Mouse (Mus musculus): ENCODE results near the gene Ccz1.
"Not testable (repeated sequence)": the region's sequence is repeated elsewhere in the genome, so short reads cannot be mapped to it uniquely, and the experiment has no call there.

Ccz1 gene

DNA sequence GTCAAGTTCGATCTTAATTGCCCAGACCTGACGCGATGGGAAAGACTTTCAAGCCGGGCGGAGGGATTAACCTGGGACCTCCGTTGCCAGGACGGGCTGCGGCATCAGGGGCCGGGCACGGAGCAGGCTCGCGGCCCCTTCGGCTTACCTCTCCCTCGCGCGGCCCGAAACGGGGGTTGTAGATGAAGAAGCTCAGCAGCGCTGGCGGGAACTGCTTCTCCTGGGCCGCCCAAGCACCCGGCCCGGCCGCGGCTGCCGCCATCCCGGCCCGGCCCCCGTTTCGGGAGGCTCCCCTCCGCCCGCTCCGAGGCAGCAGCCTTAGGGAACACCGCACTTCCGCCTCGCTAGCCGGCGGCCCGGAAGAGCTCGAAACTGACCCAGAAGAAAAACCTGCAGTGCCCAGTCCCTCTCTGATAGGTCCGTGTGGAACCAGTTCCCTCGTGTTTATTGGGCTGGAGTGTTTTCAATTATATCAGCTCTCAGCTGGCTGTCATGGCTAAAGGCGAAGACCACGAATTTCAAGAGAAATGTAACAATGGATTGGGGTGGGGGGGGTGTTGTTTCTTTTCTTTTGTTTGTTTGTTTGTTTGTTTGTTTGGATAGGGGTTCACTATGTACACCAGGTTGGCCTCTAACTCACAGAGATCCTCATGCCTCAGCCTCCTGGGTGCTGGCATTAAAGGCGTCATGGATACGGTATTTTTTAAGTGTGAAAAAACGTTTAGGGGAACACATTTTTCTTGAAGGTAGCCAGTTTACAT, at the start of gene Ccz1:
TSS of gene Ccz1 (minus strand) at position 327 of the 761 bp plus-strand sequence.
- peak; percentile 80 for DNase-seq (ENCODE audit: low read depth, low spot score)

DNA sequence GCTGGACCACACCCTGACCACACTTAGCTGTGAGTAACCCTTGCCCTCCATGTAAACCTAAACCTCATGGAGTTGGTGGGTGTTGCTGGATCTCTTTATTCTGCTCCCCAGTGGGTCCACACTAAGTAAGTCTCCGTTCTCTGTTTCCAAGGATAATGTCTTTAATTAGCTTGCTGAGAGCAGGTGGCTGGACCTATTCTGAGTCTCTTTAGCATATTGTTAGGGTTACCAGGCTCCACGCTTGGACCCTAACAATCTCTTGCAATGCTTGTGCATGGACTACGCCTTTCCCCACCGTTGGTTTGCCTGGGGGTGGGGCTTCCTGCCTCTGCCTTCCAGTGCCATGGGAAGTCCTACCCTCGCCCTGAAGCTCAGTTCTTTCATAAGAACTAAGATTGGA, 49.4 kb upstream of the Ccz1 start:
- DNase-seq (ENCODE audit: low read depth, low spot score): no peak

DNA sequence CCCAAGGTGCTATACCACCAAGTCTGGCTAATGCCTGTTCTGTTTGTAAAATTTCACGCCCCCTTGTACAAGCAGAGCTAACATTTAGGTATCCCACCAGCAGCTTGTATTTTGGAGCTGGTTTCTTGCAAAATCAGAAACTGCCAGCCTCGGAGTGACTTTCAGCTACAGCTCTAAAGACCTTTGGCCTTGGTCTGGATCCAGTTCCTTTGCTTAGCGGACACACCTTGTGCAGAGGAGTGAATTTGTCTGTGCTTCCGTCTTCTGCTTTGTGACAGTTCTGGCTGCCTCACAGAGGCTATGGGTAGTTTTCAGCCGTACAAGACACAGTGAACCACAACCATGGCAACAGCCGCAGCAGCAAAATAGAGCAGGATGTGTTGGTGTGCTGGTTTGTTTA, 39.7 kb upstream of the Ccz1 start:
- DNase-seq (ENCODE audit: low read depth, low spot score): no peak

DNA sequence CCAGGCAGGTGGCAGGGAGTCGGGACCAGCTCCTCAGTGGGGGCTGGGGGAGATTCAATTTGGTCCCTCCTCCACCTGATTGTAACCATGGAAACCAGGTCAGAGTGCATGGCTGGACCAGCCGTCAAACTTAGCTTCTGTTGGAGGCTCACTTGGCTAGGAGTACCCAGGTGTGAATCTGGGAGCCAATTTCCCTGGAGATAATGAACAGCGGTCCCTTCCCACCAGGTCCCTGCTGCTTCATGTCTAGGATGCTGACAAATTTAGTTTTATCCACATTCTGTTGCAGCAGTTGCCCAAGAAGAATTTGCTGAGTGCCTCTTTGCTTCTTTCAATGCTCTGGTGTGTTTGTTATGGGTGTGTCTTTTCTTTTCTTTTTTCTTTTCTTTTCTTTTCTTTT, 38.8 kb upstream of the Ccz1 start:
- DNase-seq (ENCODE audit: low read depth, low spot score): no peak

DNA sequence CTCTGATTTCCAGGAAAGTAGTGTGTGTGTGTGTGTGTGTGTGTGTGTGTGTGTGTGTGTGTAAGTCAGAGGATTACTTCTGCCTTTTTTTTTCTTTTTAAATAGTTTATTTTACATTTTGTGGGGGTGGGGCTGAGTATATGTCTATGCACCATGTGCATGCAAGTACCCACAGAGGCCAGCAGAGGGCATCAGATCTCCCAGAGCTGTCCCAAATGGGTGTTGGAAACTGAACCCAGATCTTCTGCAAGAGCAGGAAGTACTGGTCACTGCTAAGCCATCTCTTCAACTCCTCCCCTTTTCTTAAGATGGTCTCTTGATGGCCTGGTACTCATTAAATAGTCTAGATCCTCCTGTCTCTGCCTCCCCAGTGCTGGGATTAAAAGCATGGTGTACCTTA, 36.6 kb upstream of the Ccz1 start:
- DNase-seq (ENCODE audit: low read depth, low spot score): no peak

DNA sequence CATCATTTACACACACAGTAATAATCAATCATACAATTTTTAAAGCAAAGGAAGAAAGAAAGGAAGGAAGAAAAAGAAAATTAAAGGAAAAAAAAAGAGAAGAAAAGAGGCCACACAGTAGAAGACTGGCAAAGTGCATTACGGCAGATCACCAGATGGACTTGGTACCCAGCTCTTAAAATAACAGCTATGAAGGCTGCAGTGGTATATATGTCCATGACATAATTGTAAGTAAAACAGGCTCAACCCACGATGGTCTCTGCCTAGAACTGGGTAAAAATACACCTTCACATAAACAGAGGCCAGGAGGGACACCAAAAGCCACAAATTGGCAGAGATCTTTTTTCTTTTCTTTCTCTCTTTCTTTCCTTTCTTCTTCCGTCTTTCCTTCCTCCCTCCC, 35.2 kb upstream of the Ccz1 start:
- DNase-seq (ENCODE audit: low read depth, low spot score): no peak

DNA sequence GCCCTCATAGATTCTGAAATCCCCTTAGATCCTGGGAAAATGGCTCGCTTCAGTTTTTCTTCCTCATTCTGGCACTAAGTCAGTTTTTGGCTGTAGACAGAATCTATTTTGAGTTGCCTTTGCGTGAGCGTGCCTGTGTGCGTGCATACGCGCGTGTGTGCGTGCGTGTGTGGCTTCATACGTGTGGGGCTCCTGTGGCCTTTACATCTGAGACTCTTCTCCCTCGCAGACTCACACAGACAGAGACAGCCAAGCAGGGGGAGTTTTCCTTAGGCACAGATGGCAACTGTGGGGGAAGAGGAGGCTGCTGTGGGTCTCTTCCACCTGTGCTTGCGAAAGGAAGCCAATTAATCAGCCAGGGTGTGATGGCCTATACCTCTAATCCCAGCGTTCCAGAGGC, 32.6 kb upstream of the Ccz1 start:
- no peak for DNase-seq (ENCODE audit: low read depth, low spot score)

DNA sequence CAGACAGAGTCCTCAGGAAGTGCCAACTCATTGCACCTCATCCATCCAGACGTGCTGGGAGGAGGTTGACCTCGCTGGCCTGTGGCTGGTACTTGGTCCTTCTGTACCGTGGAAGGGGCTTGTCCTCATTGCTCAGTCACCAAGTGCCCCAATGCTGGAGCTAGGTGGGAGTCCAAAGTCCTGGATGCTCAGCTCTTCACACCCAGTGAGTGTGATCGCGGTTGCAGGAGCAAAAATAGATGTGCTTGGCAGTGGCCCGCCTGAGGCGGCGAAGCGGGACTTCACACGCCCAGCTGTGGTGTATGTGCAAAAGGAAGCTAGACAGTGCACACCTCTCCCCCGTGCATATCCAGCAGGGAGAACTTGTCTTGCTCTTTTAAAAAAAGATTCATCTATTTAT, 28.5 kb upstream of the Ccz1 start:
- DNase-seq (ENCODE audit: low read depth, low spot score): no peak

DNA sequence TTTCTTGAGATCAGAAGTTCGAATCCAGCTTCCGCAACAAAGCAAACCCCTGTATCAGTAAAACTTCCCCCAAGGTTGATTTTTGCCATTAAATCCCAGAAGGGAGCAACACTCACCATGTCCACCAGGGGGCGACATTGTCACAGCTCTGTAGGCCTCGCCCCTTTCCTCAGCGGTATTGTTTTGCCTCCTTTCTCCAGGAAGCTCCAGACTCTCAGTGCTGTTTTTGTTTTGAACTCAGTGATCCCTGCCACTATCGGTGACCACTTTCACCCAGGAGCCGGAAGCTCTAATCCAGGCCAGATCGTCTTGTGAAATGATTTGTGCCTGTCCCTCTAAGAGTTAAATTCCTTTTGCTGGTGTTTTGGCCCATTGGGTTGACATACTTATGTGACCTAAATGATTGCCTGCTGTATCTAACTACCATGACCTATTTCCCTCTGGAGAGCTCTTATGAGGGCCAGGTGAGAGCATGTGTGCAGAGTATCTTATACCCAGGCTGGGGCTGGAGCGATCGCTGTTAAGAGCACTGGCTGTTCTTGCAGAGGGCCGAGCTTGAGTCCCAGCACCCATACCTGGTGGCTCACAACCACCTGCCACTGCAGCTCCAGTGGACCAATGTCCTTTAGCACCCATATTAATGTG, 26.2 kb upstream of the Ccz1 start:
- DNase-seq (ENCODE audit: low read depth, low spot score): peak; percentile 52

DNA sequence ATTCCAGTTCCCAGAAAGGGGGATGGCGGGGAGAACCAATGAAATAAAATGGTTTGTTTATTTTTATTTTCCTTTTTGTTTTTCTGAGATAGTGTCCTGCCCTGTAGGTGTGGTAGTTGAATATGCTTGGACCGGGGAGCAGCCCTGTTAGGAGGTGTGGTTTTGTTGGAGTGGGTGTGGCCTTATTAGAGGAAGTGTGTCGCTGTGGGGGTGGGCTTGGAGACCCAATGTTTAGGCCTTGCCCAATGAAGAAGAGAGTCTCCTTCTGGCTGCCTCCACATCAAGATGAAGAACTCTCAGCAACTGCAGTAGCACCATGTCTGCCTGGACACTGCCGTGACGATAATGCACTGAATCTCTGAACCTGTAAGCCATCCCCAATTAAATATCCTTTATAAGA, 25.2 kb upstream of the Ccz1 start:
- no peak for DNase-seq (ENCODE audit: low read depth, low spot score)

DNA sequence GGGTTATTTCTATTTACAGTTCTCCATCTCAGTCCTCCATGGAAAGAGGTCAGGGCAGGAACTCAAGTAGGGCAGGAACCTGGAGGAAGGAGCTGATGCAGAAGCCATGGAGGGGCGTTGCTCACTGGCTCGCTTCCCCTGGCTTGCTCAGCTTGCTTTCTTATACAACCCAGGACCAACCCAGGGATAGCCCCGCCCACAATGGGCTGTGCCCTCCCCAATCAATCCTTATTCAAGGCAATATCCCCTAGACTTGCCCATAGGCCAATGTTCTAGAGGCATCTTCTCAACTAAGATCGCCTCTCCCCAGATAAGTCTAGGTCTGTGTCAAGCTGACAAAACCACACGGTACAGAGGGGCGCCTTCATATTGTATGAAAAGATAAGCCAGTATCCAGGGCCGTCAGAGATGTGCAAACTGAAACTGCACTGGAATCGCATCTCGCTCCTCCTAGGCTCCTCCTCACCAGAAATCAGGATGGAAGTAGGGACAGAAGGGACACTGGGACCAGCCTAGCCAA, 24.5 kb upstream of the Ccz1 start:
- DNase-seq (ENCODE audit: low read depth, low spot score): no peak

DNA sequence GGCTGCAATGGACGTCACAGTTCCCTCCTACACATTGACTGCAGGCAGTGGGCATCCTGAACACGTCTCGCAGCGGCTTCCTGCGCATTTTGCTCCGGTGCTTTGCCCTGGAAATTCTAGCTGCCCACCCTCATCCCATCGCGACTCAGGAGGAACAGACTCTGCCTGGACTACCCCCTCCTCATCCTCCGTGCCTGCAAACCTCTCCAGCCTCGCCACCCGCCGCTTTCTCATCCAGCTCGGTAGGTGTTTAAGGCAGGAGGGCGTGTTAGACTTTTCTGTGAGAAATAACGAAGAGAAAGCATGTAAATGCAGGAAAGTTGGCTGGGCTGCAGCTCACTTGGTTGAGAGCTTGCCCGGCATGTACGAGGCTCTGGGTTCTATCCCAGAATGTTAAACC, 22.3 kb upstream of the Ccz1 start:
- no peak for DNase-seq (ENCODE audit: low read depth, low spot score)

DNA sequence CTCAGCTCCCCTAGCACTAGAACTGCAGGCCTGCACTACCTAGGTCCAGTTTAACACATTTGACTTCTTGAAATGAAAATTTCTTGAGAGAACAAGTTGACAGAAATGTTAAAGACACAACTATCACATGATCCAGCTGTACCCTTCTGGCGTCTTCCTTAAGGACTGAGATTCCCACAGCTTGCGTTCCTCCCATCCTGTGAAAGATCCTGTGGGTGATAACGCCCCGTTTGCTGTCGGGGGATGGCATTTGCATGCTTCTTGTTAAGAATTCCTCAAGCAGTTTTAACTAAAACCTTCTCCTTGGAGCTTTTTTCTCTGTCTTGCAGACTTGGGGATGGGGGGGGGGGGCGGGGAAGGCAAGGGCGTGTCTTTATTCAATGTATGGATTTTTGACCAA, 19.9 kb upstream of the Ccz1 start:
- no peak for DNase-seq (ENCODE audit: low read depth, low spot score)

DNA sequence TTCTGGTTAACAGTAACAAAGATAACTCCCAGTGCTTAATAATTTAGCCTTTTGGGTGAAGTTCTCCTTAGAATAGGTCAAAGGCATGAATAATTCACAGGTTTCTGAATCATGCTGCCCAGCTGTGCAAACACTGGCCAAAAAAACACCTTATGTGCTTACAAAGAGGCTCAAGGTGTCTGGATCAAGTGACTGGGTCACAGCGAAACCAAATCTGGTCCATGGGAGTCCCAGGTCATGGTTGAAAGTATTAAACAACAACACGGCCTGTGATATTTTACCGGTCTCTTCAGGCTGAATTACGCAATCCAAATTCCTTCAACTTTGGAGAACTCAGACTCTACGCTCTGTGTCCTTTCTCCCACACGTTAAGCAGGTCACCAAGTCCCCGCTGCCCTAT, 17.8 kb upstream of the Ccz1 start:
- DNase-seq (ENCODE audit: low read depth, low spot score): no peak

DNA sequence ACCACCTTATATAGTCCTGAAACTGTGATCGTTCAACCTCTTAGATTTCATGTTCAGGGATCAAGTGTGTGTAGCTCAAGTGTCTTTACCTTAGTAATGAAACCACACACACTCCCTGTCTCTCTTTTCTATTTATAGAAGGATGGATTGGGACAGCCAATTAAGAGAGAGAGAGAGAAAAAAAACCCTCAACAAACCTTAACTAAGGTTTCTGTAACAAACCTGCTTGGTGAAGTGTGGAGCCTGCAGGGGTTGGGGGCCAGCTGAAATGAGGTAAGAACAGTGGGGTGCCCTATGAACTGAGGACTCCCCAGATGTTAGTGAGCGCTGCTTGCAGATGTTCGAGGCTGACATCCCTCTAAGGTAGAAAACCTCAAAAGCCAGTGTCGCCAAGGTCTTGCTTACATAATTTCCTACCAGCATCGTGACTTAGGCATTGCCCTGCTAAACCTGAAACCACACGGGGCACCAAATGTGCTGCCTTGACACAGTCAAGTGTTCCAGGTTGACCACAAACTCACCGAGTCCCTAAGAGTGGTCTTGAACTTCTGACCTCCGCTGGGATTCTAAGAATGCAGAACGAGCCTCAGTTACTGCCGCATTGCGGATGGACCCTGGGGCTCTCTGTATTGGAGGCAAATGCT, 12.1 kb upstream of the Ccz1 start, which contains the start of gene Ocm:
TSS of gene Ocm (minus strand) at position 51 of the 644 bp plus-strand sequence.
- DNase-seq (ENCODE audit: low read depth, low spot score): no peak

DNA sequence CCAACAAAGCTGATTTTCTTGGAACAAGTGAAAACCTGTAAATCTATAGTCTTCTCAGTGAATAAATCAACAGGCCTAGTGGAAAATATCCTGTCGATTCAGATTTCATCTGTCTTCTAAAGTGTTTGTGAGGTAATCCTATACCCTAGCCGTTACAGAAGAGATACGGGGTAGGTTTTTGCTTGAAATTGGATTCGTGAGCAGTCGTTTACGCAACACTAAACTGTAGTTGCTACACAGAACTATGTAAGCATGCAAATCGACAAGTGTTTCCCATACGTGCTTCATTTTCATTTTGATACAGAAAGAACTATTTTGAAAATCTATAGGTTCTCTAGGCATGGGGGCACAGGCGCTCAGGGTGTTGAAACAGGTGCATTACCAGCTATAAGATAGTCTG, 1.2 kb upstream of the Ccz1 start:
- DNase-seq (ENCODE audit: low read depth, low spot score): no peak

DNA sequence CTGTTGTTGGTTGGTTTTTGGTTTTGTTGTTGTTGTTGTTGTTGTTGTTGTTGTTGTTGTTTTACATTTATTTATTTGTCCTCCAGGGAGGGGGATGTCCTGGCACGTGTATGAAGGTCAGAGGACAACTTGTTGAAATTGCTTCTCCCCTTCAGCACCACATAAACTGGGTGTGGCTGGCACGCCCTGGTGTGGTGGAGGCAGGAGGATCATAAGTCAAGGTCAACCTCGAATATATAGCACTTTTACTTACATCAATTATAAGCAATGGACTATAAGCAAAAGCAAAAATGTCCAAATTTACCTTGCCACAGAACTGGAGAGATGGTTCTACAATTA, 604 bp upstream of the Ccz1 start:
- DNase-seq (ENCODE audit: low read depth, low spot score): peak; percentile 12

DNA sequence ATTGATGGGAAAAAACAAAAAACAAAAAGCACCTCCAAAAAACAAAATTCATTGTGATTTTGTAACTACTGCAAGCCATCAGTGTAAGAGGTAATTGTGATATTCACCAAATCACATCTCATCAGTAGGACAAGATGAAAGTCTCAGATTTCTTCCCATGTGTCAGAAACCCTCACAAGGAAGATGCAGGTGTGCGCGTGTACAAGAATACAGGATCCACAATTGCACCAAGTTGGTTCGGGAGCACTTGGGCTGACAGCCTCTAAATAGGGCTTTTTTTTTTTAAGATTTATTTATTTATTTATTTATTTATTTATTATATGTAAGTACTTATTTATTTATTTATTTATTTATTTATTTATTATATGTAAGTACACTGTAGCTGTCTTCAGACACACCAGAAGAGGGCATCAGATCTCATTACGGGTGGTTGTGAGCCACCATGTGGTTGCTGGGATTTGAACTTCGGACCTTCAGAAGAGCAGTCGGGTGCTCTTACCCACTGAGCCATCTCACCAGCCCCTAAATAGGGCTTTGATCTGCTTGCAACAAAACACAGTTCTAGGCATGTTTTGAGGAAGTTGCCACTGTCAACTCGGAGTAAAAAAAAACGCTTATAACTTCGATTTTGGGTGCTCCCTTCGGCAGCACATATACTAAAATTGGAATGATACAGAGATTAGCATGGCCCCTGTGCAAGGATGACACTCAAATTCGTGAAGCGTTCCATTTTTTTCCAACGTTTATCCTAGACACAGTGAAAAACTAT, 1.1 kb downstream of the Ccz1 start:
- DNase-seq (ENCODE audit: low read depth, low spot score): not testable (repeated sequence)

DNA sequence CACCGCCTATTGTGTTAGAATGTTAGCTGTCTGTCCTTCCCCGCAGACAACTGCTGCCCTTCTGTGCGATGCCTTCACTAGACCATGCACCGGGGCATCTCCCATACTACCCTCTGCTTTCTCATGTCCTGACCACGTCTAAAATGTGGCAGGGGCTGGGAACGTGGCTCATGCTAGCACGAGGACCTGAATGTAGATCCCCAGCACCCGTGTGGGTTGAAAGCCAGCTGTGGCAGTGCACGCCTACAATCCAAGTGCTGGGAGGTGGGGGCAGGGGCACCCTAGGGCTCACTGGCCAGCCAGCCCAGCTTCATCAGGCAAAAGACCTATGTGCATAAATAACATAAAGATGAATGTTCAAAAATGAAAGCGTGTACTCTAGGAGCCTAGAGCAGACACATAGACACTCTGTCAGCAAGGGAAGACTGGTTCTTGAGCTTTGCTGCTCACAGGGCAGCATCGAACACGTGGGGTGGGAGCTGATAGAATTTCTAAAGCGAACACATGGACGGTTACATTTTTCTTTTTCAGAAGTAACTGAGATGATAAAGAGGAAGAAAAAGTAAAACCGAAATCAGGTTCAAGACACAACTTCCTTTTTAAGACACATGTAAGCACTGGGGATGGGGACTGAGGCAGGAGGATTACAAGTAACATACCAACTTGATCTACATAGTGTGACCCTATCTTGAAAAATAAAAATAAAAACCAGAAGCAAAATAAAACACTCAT, 12.1 kb downstream of the Ccz1 start:
- no peak for DNase-seq (ENCODE audit: low read depth, low spot score)

DNA sequence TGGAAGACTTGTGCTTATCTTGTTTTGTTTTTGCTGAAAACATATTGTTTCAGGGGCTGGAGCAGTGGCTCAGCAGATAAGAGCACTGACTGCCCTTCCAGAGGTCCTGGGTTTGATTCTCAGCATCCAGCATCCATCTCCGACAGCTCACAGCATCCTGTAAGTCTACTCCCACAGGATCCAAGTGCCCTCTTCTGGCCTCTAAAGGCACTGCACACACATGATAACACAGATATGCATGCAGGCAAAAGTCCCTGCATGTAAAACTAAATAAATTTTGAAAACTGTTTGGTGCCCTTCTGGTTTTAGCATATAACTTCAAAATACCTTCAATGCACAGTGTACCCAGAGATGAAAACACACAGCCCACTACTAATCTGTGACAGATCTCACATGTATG, 15.3 kb downstream of the Ccz1 start:
- DNase-seq (ENCODE audit: low read depth, low spot score): peak; percentile 40

DNA sequence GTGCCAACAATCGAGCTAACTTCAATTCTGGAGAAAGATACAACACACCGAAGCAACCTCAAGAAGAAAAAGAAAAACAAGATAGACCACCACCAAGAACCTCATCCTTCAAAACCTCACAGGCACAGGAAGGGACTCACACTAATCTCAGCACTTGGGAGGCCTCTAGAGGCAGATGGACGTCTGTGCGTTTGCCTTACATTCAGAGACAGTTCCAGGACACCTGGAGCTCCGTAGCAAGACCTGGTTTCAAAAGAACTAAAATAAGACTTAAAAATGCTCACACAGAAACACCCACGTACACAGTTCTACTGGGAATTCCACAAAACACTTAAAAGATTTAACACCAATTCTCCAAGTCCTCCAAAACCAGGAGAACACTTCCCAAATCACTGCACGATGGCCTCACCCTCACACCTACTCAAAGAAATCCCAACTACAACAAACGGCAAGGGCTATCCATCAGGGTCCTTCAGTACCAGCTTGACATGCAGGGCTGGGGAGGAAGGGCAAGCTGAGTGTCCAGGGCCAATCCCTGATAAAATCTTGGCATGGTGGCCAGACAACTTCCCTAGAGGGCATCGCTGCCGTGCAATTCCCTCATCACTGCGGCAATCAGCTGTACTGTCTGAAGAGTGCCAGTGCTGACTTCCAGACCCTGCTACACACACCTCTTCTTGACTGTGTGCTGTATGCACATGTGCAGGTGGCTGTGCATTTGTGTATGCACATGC, 19.9 kb downstream of the Ccz1 start:
- DNase-seq (ENCODE audit: low read depth, low spot score): no peak

Measured in c-Kit-negative CD71-positive TER-119-positive erythroid progenitor cells, embryonic 14.5 days (primary cell).